In genomic region chr19:32372373-32372772, GRCm38 (mm10) we compare ENCODE assay signal across 10 mouse cellular contexts. TPM values are rescaled to one million over a fixed set of nuclear protein-coding genes. Genes with fewer than 3 reads are reported as not detected.
A peak's percentile ranks its signal among the peaks of the same experiment; 100 is the strongest.
DNase-seq lines count a peak whose midpoint lies in the region; ATAC-seq and TF ChIP-seq lines count a peak whose summit lies in the region.
"Had no signal": no experiment of that assay in that cellular context is flagged by ENCODE, and none has a peak within 500 bp of the region (broad histone marks: within the 10 kb centered on the region; RNA-seq: fewer than 3 reads in every experiment).

No protein-coding gene starts in this region.

- ATAC-seq in intestine, embryonic 15.5 days: 0 out of 2 replicates have a peak, but pooled peaks have one; percentile 15
- ATAC-seq in intestine, postnatal 0 days: no peak
- peak; percentile 89 for ATAC-seq in heart, embryonic 16.5 days (replicated peaks; ENCODE audit: extremely low read depth, insufficient read depth, low FRiP score)
- peak; percentile 53; the same call in 1 of the 2 replicates for ATAC-seq in lung, embryonic 15.5 days (ENCODE audit: borderline replicate concordance, extremely low read depth, low FRiP score, low TSS enrichment)
- ATAC-seq: midbrain, embryonic 15.5 days had no signal

- 0 out of 2 replicates have a peak, but pooled peaks cover 7% of the 10 kb centered on the region for H3K4me1 ChIP-seq in intestine, embryonic 15.5 days (replicated peaks)
- H3K4me1 ChIP-seq in intestine, postnatal 0 days (replicated peaks; ENCODE audit: control insufficient read depth, insufficient read depth, low read length): no peaks in the 10 kb centered on the region
- peaks cover 38% of the 10 kb centered on the region for H3K4me1 ChIP-seq in heart, embryonic 16.5 days (ENCODE audit: control insufficient read depth, insufficient read depth, low read length)
- H3K4me1 ChIP-seq in lung, embryonic 15.5 days: peaks cover 33% of the 10 kb centered on the region
- H3K4me1 ChIP-seq: midbrain, embryonic 15.5 days had no signal

- WGBS in intestine, embryonic 15.5 days: 68% methylated on average over 4 of the region's 4 CpGs
- 62% methylated on average over 4 of the region's 4 CpGs for WGBS in intestine, postnatal 0 days
- 16% methylated on average over 4 of the region's 4 CpGs for WGBS in heart, embryonic 16.5 days
- 37% methylated on average over 4 of the region's 4 CpGs for WGBS in lung, embryonic 15.5 days

- H3K27ac ChIP-seq in intestine, embryonic 15.5 days: no peak overlapping the region
- no peak overlapping the region for H3K27ac ChIP-seq in intestine, postnatal 0 days (ENCODE audit: low read depth, low read length)
- peak overlapping the region; percentile 83 for H3K27ac ChIP-seq in heart, embryonic 16.5 days (ENCODE audit: low read length)
- H3K27ac ChIP-seq in lung, embryonic 15.5 days: peak overlapping the region; percentile 19; the same call in 1 of the 2 replicates
- H3K27ac ChIP-seq: midbrain, embryonic 15.5 days had no signal

- H3K9ac ChIP-seq in intestine, embryonic 15.5 days: no peak overlapping the region
- H3K9ac ChIP-seq in intestine, postnatal 0 days (ENCODE audit: low read depth, low read length): no peak overlapping the region
- no peak overlapping the region for H3K9ac ChIP-seq in heart, embryonic 16.5 days (ENCODE audit: low read length)
- no peak overlapping the region for H3K9ac ChIP-seq in lung, embryonic 15.5 days
- H3K9ac ChIP-seq: midbrain, embryonic 15.5 days had no signal

- TF ChIP-seq CTCF in intestine, postnatal 0 days (IDR thresholded peaks at IDR 0.05; ENCODE audit: low read depth): no peak

- no peaks in the 10 kb centered on the region for H3K27me3 ChIP-seq in intestine, embryonic 15.5 days (replicated peaks)
- no peaks in the 10 kb centered on the region for H3K27me3 ChIP-seq in intestine, postnatal 0 days (replicated peaks; ENCODE audit: control insufficient read depth, insufficient read depth, low read length)
- H3K27me3 ChIP-seq in heart, embryonic 16.5 days (ENCODE audit: control insufficient read depth, insufficient read depth, low read length): no peaks in the 10 kb centered on the region
- H3K27me3 ChIP-seq in lung, embryonic 15.5 days: no peaks in the 10 kb centered on the region
- H3K27me3 ChIP-seq: CH12.LX; midbrain, embryonic 15.5 days had no signal

- H3K4me2 ChIP-seq in intestine, embryonic 15.5 days (replicated peaks): no peak overlapping the region
- H3K4me2 ChIP-seq in intestine, postnatal 0 days (replicated peaks; ENCODE audit: low read depth): no peak overlapping the region
- H3K4me2 ChIP-seq in heart, embryonic 16.5 days (ENCODE audit: low read depth, low read length): peak overlapping the region; percentile 32
- no peak overlapping the region for H3K4me2 ChIP-seq in lung, embryonic 15.5 days
- H3K4me2 ChIP-seq: midbrain, embryonic 15.5 days had no signal

- DNase-seq in adrenal gland, postnatal 14 days: peak; percentile 43
- DNase-seq in Muller cell, postnatal 12 days (ENCODE audit: inconsistent ontology term): no peak
- no peak for DNase-seq in urinary bladder, postnatal 25 days (ENCODE audit: low spot score)
- DNase-seq in thymus, postnatal 36 days: no peak

- H3K9me3 ChIP-seq in intestine, embryonic 15.5 days: no peaks in the 10 kb centered on the region
- no peaks in the 10 kb centered on the region for H3K9me3 ChIP-seq in intestine, postnatal 0 days (ENCODE audit: control insufficient read depth)
- no peaks in the 10 kb centered on the region for H3K9me3 ChIP-seq in heart, embryonic 16.5 days (replicated peaks; ENCODE audit: control insufficient read depth, low read length)
- no peaks in the 10 kb centered on the region for H3K9me3 ChIP-seq in lung, embryonic 15.5 days
- H3K9me3 ChIP-seq: midbrain, embryonic 15.5 days had no signal

- no peak overlapping the region for H3K4me3 ChIP-seq in intestine, embryonic 15.5 days (replicated peaks)
- H3K4me3 ChIP-seq in intestine, postnatal 0 days (ENCODE audit: low read depth, low read length): no peak overlapping the region
- H3K4me3 ChIP-seq in heart, embryonic 16.5 days (ENCODE audit: low read length): peak overlapping the region; percentile 19; the same call in 1 of the 2 replicates
- no peak overlapping the region for H3K4me3 ChIP-seq in lung, embryonic 15.5 days
- H3K4me3 ChIP-seq: midbrain, embryonic 15.5 days had no signal

- no peaks in the 10 kb centered on the region for H3K36me3 ChIP-seq in intestine, embryonic 15.5 days
- no peaks in the 10 kb centered on the region for H3K36me3 ChIP-seq in intestine, postnatal 0 days (ENCODE audit: control insufficient read depth, insufficient read depth)
- no peaks in the 10 kb centered on the region for H3K36me3 ChIP-seq in heart, embryonic 16.5 days (ENCODE audit: control insufficient read depth, insufficient read depth)
- H3K36me3 ChIP-seq in lung, embryonic 15.5 days: no peaks in the 10 kb centered on the region
- H3K36me3 ChIP-seq: midbrain, embryonic 15.5 days had no signal

RNA-seq across cellular contexts. Expression of gene Sgms1, which starts 17.1 kb away (rescaled TPM):
- 35.3 and 37.1 TPM in 2 replicates for polyA plus RNA-seq in intestine, embryonic 15.5 days (2015; fragmentation: Nextera tagmentation; extraction: Ambion mirVana)
- polyA plus RNA-seq in intestine, postnatal 0 days (2015; fragmentation: Nextera tagmentation; extraction: Ambion mirVana): 18.6 and 23.6 TPM in 2 replicates
- 62.6 and 75.9 TPM in 2 replicates for total RNA-seq in adrenal gland, postnatal 14 days (2021)
- polyA plus RNA-seq in heart, embryonic 16.5 days (2015; fragmentation: Nextera tagmentation; extraction: Ambion mirVana): 40.1 and 41.3 TPM in 2 replicates
- 50.4 and 54.7 TPM in 2 replicates for polyA plus RNA-seq in lung, embryonic 15.5 days (2015; fragmentation: Nextera tagmentation; extraction: Ambion mirVana)

Comparison
In these comparisons a context has a peak if more than half of its experiments do, and no peak if none do; other contexts are left out.
1. H3K27ac ChIP-seq: peak in heart, embryonic 16.5 days (single experiment) and lung, embryonic 15.5 days (single experiment); none in intestine, embryonic 15.5 days (single experiment) and intestine, postnatal 0 days (single experiment).